Mouse (Mus musculus) adipose tissue, adult 10 weeks (tissue): ENCODE results near the gene Prl8a9. TPM values are rescaled to one million over a fixed set of nuclear protein-coding genes. Genes with fewer than 3 reads are reported as not detected.

Experiments used
- polyA plus RNA-seq: library from polyadenylated mRNA; stranded (reverse); fragments of 350-450 nt; fragmentation: Illumina TruSeq; extraction: RNeasy Lipid Tissue Mini Kit (QIAGEN cat#74804); gene quantifications from one replicate; pipeline ENCODE4 v1.2.3, GENCODE M21; 2014; ENCODE audit warnings: low read depth, low replicate concordance

The Prl8a9 gene
- not detected for polyA plus RNA-seq

GRCm38 (mm10) chr13:27564506-27564905 is at the start of gene Prl8a9:
TSS of gene Prl8a9 (minus strand) at chr13:27564606.

GRCm38 (mm10) chr13:27610482-27610881 is 46.1 kb upstream of the Prl8a9 start, which contains the start of gene Prl7b1:
TSS of gene Prl7b1 (minus strand) at chr13:27610582.

DNA sequence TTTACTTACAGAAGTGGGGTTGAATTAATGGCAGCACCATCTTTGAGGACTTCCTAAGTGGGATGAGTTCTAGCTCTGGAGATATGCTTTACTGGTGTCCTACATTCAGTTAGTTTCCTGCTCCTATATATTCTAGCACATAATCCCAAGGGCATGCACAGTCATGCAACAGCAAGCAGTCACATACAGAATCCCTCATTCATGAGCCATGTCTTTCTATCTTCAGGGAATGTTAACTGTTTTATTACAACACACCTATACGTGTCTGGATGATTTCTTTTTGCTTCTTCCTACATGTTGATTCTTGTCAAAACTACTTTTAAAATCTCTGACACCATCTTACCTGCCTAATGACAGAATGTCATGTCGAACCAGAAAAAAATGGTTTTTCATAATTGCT is 17.7 kb upstream of the Prl8a9 start, which contains the start of gene Prl8a1:
Gene Prl8a1, minus strand, starts transcription at position 101 of the 400 bp plus-strand sequence.

DNA sequence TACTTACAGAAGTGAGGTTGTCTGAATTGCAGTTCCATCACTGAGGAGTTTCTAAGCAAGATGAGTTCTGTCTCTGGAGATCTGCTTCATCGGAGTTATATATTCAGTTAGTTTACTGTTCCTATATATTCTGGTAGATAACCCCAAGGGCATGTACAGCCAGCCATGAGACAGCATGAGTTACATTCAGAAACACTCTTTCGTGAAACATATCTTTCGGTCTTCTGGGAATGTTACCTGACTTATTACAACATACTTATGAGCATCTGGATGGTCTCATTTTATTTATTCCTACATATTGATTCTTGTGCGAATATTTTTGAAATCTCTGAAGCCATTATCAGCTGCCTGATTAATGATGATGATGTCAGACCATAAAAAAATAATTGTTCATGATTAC is 51.3 kb downstream of the Prl8a9 start, which contains the start of gene Prl8a8:
Gene Prl8a8, minus strand, starts transcription at position 101 of the 400 bp plus-strand sequence.

Other genes with a start within 250 kb of the Prl8a9 start
- gene Prl8a2, start 218.9 kb downstream of the Prl8a9 start, polyA plus RNA-seq, result not detected
- gene Prl2b1, start 173.8 kb downstream of the Prl8a9 start, polyA plus RNA-seq, result not detected
- gene Prl8a6, start 125.9 kb downstream of the Prl8a9 start, polyA plus RNA-seq, result not detected
- gene Prl8a8, start 51.4 kb downstream of the Prl8a9 start, polyA plus RNA-seq, result not detected
- not detected for gene Prl8a1, start 17.6 kb upstream of the Prl8a9 start, polyA plus RNA-seq
- not detected for gene Prl7b1, start 46.0 kb upstream of the Prl8a9 start, polyA plus RNA-seq
- not detected for gene Prl7a1, start 77.9 kb upstream of the Prl8a9 start, polyA plus RNA-seq
- not detected for gene Prl7a2, start 103.4 kb upstream of the Prl8a9 start, polyA plus RNA-seq
- gene Prl7d1, start 152.1 kb upstream of the Prl8a9 start, polyA plus RNA-seq, result not detected
- not detected for gene Prl7c1, start 216.2 kb upstream of the Prl8a9 start, polyA plus RNA-seq
- gene Prl2a1, start 237.0 kb upstream of the Prl8a9 start, polyA plus RNA-seq, result not detected